Mouse (Mus musculus) limb, embryonic 11.5 days (tissue): ENCODE data around the gene Nkapd1. TPM values are rescaled to one million over a fixed set of nuclear protein-coding genes. Genes with fewer than 3 reads are reported as not detected.
A peak's percentile ranks its signal among the peaks of the same experiment; 100 is the strongest.
"Not testable (repeated sequence)": the region's sequence is repeated elsewhere in the genome, so short reads cannot be mapped to it uniquely, and the experiment has no call there.

Experiments used
- ATAC-seq: fragments of 200-750 bp; cut with Nextera tagmentation; 2 replicates; pipeline ENCODE4 v1.8.0; 2017; ENCODE audit warnings: low read depth; ENCODE audit not compliant: insufficient number of reproducible peaks, low FRiP score, low TSS enrichment
- DNase-seq: peaks from one replicate; pipeline ENCODE4 v3.0.0-alpha.2; 2015; ENCODE audit warnings: low spot score
- H3K27ac ChIP-seq: fragments of 300-500 bp; sonication (generic); replicated peaks from 2 replicates; pipeline ENCODE4 v1.5.1; 2014; ENCODE audit warnings: low read depth, mild to moderate bottlenecking, low read length
- H3K27me3 ChIP-seq: fragments of 300-500 bp; sonication (generic); 2 replicates; pipeline ENCODE4 v1.6.1; 2014; ENCODE audit warnings: mild to moderate bottlenecking, low read length, mixed read lengths; ENCODE audit not compliant: control insufficient read depth, insufficient read depth
- H3K36me3 ChIP-seq: fragments of 300-500 bp; sonication (generic); 2 replicates; pipeline ENCODE4 v1.6.1; 2014; ENCODE audit warnings: mild to moderate bottlenecking, low read length, moderate library complexity, mixed read lengths; ENCODE audit not compliant: control insufficient read depth, insufficient read depth
- H3K4me1 ChIP-seq: fragments of 300-500 bp; sonication (generic); 2 replicates; pipeline ENCODE4 v1.6.1; 2014; ENCODE audit warnings: low read length, mixed read lengths; ENCODE audit not compliant: control insufficient read depth, insufficient read depth
- H3K4me2 ChIP-seq: fragments of 300-500 bp; sonication (generic); 2 replicates; pipeline ENCODE4 v1.6.1; 2014; ENCODE audit warnings: low read depth, mild to moderate bottlenecking, moderate library complexity; ENCODE audit not compliant: severe bottlenecking
- H3K4me3 ChIP-seq: fragments of 300-500 bp; sonication (generic); 2 replicates; pipeline ENCODE4 v1.5.1; 2014; ENCODE audit warnings: low read depth, low read length
- H3K9ac ChIP-seq: fragments of 300-500 bp; sonication (generic); 2 replicates; pipeline ENCODE4 v1.6.1; 2014; ENCODE audit warnings: mild to moderate bottlenecking, low read length
- H3K9me3 ChIP-seq: fragments of 300-500 bp; sonication (generic); 2 replicates; pipeline ENCODE4 v1.6.1; 2016; ENCODE audit warnings: low read length; ENCODE audit not compliant: control insufficient read depth
- WGBS: fragments of 180-500 bp; shearing (Covaris S2); extraction: QIAGEN DNeasy Blood & Tissue Kit; methylation state at CpG from one replicate; pipeline ENCODE4 v1.1.7; 2014; 5-methylcytosine and 5-hydroxymethylcytosine counted together
- polyA plus RNA-seq: library from polyadenylated mRNA; unstranded; fragments of >200 nt; fragmentation: Nextera tagmentation; extraction: Ambion mirVana; gene quantifications from 2 replicates; pipeline ENCODE4 v1.2.1, GENCODE M21; 2014

The Nkapd1 gene
- polyA plus RNA-seq, 1 experiment from 2014 or later, result 29.7 TPM

DNA sequence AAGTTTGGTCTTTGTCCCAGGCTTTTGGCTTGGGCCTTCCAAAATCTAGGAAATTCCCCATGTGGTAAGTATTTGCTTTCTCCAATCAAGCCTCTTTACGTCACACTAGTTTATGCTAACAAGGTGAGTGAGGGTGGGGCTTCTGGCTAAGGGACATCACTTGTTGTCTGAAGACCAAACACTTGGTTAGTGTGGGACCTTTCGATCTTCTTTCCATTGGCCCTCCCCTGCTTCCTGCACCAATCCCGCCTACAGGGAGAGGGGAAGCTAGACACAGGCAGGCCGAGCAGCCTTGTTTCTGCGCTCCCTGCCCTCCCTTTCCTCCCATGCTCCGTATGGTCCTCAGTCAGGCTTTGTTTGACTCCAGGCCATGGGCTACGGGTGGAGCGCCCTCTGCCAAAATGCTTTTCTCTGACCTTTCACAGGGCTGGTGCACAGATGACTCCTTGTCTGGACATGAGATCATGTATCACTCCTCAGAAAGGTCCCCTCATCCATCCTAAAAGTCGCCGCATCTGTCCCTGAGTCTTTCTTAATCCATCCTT, 29.6 kb upstream of the Nkapd1 start:
- no peaks in the 10 kb centered on the region for H3K9me3 ChIP-seq
- no peak overlapping the region for H3K4me3 ChIP-seq
- ATAC-seq, result no peak
- H3K4me2 ChIP-seq, result no peak overlapping the region
- no peak for DNase-seq
- H3K36me3 ChIP-seq, result peaks cover 13% of the 10 kb centered on the region
- no peaks in the 10 kb centered on the region for H3K4me1 ChIP-seq
- WGBS, result 82% methylated on average over 10 of the region's 10 CpGs
- H3K27me3 ChIP-seq, result no peaks in the 10 kb centered on the region
- H3K27ac ChIP-seq, result no peak overlapping the region
- no peak overlapping the region for H3K9ac ChIP-seq

DNA sequence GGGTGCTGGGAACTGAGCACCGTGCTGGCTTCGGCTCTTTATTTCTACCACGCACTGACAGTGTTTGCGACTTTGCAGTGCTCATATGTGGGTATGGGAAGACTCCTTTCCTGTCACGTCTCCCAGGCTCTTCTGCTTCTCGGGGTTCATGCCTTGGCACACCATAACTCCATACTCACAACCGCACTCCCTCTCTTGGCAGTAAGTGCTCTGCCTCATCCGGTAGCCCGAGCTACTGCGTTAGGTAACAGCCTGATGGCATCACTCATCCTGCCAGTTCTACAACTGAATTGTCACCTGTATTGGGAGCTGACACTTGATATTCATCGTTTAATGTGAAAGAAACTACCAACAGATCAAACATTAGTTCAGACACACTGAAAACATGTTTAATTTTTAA, 17.0 kb upstream of the Nkapd1 start:
- Histone ChIP-seq H3K4me3 (no peak overlapping the region), H3K4me2 (no peak overlapping the region), H3K4me1 (no peaks in the 10 kb centered on the region), H3K9ac (no peak overlapping the region), H3K9me3 (no peaks in the 10 kb centered on the region), H3K36me3 (peaks cover 3% of the 10 kb centered on the region; the same call in 1 of the 2 replicates), H3K27ac (no peak overlapping the region), H3K27me3 (no peaks in the 10 kb centered on the region)
- DNase-seq (no peak), ATAC-seq (no peak)
- 94% methylated on average over 11 of the region's 11 CpGs for WGBS

DNA sequence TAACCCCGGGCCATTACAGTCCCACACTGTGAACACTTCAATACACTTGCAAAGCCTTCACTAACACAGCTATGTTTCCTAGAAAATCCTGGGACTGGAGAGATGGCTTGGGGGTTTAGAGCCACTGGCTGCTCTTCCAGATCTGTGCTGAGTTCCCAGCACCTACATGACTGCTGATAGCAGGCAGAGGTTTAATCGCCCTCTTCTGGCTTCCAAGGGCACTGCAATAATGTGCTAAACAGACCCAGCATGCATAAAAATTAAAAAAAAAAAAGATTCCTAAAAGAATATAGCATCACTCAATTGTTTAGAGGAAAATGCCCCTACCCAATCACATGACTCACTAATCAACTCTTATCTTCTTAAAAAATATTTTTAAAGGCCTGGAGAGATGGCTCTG, 15.8 kb upstream of the Nkapd1 start:
- Histone ChIP-seq H3K27me3 (no peaks in the 10 kb centered on the region), H3K4me1 (no peaks in the 10 kb centered on the region), H3K27ac (no peak overlapping the region), H3K4me2 (no peak overlapping the region), H3K36me3 (peaks cover 3% of the 10 kb centered on the region; the same call in 1 of the 2 replicates), H3K9me3 (no peaks in the 10 kb centered on the region), H3K9ac (no peak overlapping the region), H3K4me3 (no peak overlapping the region)
- WGBS, result 52% methylated on average over 2 of the region's 2 CpGs
- no peak for ATAC-seq
- DNase-seq, result no peak

DNA sequence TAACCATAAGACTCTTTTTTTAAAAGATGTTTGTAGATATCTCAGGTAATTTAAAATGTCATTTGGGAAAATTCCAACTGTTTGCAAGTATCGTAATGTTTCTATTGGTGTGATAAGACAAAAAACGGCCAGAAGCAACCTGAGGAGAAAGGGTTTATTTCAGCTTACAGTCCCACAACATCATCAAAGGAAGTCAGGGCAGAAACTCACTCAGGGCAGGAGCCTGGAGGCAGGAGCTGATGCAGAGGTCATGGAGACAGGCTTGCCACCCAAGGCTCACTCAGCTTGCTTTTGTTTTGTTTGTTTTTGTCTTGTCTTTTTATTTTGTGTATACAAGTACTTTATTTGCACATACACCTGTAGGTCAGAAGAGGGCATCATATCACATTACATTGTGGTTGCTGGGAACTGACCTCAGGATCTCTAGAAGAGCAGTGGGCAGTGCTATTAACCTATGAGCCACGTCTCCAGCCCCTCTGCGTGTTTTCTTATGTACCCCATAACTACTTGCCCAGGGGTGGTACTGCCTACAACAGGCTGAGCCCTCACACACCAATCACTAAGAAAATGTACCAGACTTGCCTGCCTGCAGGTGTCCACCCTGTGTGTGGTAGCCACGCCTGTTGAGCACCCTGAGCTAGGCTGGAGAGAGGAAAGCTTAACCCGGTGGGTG, 14.9 kb upstream of the Nkapd1 start:
- Histone ChIP-seq H3K4me1 (no peaks in the 10 kb centered on the region), H3K36me3 (peaks cover 3% of the 10 kb centered on the region; the same call in 1 of the 2 replicates), H3K9ac (no peak overlapping the region), H3K27ac (no peak overlapping the region), H3K4me3 (no peak overlapping the region), H3K4me2 (no peak overlapping the region), H3K9me3 (no peaks in the 10 kb centered on the region), H3K27me3 (no peaks in the 10 kb centered on the region)
- no peak; the same call in 1 of the 2 replicates for ATAC-seq
- WGBS, result 88% methylated on average over 6 of the region's 6 CpGs
- no peak for DNase-seq

DNA sequence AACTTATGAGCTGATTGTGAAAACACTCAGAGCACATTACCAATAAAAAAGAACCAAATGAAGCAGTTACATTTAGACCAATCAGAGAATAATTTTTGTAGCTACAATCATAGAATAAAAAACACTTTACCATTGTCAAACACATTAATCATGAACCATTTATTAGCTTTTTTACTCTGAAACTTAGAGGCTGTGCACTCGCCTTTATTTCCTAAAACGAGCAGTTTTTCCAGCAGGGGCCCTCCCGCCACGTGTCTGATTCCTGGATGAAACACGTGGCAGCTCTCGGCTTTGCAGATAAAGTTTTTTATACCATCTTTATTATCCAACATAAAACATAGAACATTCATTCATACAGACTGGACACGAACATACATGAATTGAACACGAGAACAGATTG, 13.6 kb upstream of the Nkapd1 start:
- H3K9ac ChIP-seq, DNase-seq, H3K4me2 ChIP-seq, H3K4me3 ChIP-seq, H3K27me3 ChIP-seq, H3K36me3 ChIP-seq, H3K9me3 ChIP-seq, H3K4me1 ChIP-seq, ATAC-seq, H3K27ac ChIP-seq: not testable (repeated sequence)
- WGBS, result 85% methylated on average over 6 of the region's 8 CpGs

- Histone ChIP-seq H3K4me1 (peaks cover 3% of the 10 kb centered on the region; the same call in 1 of the 2 replicates), H3K4me3 (peak overlapping the region; percentile 90), H3K36me3 (peaks cover 11% of the 10 kb centered on the region), H3K9me3 (no peaks in the 10 kb centered on the region), H3K27me3 (no peaks in the 10 kb centered on the region), H3K4me2 (no peak overlapping the region; the same call in 1 of the 2 replicates), H3K27ac (no peak overlapping the region), H3K9ac (no peak overlapping the region)
- 62% methylated on average over 9 of the region's 9 CpGs for WGBS
- no peak for DNase-seq
- no peak for ATAC-seq
Measured at GRCm38 (mm10) chr9:50617794-50618330, 598 bp upstream of the Nkapd1 start.

DNA sequence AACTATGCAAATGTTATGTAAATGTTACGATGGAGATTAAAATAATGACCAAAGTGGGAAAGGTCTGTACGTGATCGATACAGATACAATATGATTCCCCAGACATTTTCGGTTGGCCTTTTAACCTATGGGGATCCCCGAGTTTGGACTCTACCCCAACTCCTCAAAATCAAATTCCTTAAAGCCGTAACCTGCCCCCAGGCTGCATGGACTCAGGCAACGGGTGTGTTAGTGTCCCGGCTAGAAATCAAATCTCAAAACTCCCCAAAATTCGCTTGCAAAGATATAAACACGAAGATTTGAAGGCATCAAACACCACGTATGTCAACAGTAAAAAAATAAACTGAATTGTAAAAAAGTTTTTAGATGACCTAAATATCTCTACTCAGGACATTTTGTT, 1.1 kb downstream of the Nkapd1 start:
- H3K9ac ChIP-seq, result peak overlapping the region; percentile 83
- H3K4me2 ChIP-seq, result peak overlapping the region; percentile 60
- WGBS, result 41% methylated on average over 11 of the region's 11 CpGs
- no peak for ATAC-seq
- H3K4me1 ChIP-seq, result peaks cover 3% of the 10 kb centered on the region; the same call in 1 of the 2 replicates
- peaks cover 16% of the 10 kb centered on the region for H3K36me3 ChIP-seq
- H3K9me3 ChIP-seq, result no peaks in the 10 kb centered on the region
- H3K27me3 ChIP-seq, result no peaks in the 10 kb centered on the region
- H3K27ac ChIP-seq, result no peak overlapping the region
- H3K4me3 ChIP-seq, result peak overlapping the region; percentile 90
- no peak for DNase-seq

- no peaks in the 10 kb centered on the region for H3K9me3 ChIP-seq
- H3K27ac ChIP-seq, result no peak overlapping the region
- WGBS, result 92% methylated on average over 4 of the region's 4 CpGs
- peaks cover 26% of the 10 kb centered on the region for H3K36me3 ChIP-seq
- DNase-seq (no peak), ATAC-seq (no peak)
- H3K4me2 ChIP-seq, result no peak overlapping the region
- no peaks in the 10 kb centered on the region for H3K27me3 ChIP-seq
- H3K9ac ChIP-seq, result no peak overlapping the region
- peaks cover 3% of the 10 kb centered on the region; the same call in 1 of the 2 replicates for H3K4me1 ChIP-seq
- H3K4me3 ChIP-seq, result no peak overlapping the region
Measured at GRCm38 (mm10) chr9:50612115-50612514, 5.1 kb downstream of the Nkapd1 start.
